Mouse (Mus musculus) thymus, adult 2 months (tissue): ENCODE data around the gene Eif4e3.

ENCODE experiments used
- CTCF ChIP-seq: fragments of 200-500 bp; IDR thresholded peaks from 2 replicates; pipeline ENCODE4 v1.5.1; 2012; ENCODE audit warnings: mild to moderate bottlenecking, control low read depth, low read length, moderate library complexity, borderline replicate concordance; ENCODE audit not compliant: control insufficient read depth, poor library complexity, insufficient read depth; ENCODE audit errors: extremely low read depth
- POLR2A ChIP-seq: fragments of 200-500 bp; IDR thresholded peaks from 2 replicates; pipeline ENCODE4 v1.6.1; 2012; ENCODE audit warnings: mild to moderate bottlenecking, low read length, control low read depth, moderate library complexity; ENCODE audit not compliant: control insufficient read depth, poor library complexity, insufficient read depth; ENCODE audit errors: extremely low read depth

DNA sequence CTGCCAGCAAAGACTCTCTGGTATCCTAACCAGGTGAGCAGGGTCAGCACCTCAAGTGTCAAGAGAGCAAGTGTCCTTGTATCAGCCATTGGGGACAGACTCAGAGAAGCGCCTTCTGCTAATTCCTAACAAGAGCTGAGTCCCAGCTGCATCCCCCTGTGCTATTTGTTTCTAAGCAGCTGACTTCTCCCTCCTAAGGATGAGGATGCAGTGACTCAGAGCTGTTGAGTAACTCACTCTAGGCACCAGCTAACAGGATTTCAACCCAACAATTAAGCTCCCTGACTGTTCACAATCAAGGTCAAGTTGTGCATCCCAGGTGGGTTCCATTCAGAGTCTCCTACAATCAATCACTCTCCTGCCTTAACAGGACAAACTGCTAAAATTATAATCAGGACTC is 49.2 kb downstream of the Eif4e3 start:
- TF ChIP-seq CTCF (no peak), POLR2A (no peak)
